In the genomic region with DNA sequence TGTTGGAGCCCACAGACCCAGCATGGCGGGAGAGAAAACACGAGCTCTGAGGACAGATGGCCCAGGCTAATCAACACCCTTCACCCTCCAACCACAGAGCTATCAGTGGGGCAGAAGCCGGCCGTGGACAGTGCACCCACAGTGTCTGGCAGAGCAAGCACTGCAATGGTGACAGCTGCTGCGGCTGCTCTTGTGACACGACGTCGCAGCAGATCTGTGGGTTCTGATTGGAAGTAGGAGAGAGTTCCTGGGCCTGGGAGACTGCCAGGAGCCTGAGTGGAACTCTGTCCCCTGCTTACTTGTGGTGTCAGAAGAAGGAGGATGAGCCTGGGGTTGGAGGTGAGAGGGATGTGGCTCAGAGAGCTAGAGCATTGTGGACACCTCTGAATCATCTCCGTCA, we compare ENCODE assay signal across 10 mouse cellular contexts.
DNase-seq lines count a peak whose midpoint lies in the region; ATAC-seq and TF ChIP-seq lines count a peak whose summit lies in the region.
"Had no signal": no experiment of that assay in that cellular context is flagged by ENCODE, and none has a peak within 500 bp of the region (broad histone marks: within the 10 kb centered on the region; RNA-seq: fewer than 3 reads in every experiment).

No protein-coding gene starts in this region.

- peak; percentile 18; the same call in 1 of the 2 replicates for ATAC-seq in lung, postnatal 0 days
- ATAC-seq: inflammation-experienced regulatory T-cells, adult 6 months had no signal

- H3K4me2 ChIP-seq in lung, postnatal 0 days (replicated peaks; ENCODE audit: low read depth, low read length), result no peak overlapping the region
- H3K4me2 ChIP-seq in myocyte (ENCODE audit: low read depth), result peak overlapping the region; percentile 43
- H3K4me2 ChIP-seq: heart, embryonic 11.5 days had no signal

- H3ac ChIP-seq in myocyte (ENCODE audit: control insufficient read depth, insufficient read length), result no peak overlapping the region

- TF ChIP-seq EP300 in lung, postnatal 0 days (IDR thresholded peaks at IDR 0.05), result no peak

- no peak for TF ChIP-seq POLR2A in myocyte (IDR thresholded peaks at IDR 0.05; ENCODE audit: insufficient read length, low read depth)

- H3K9me3 ChIP-seq in lung, postnatal 0 days (ENCODE audit: low read length), result no peaks in the 10 kb centered on the region

- no peak overlapping the region for H3K9ac ChIP-seq in lung, postnatal 0 days (replicated peaks; ENCODE audit: low read depth)

- H3K4me3 ChIP-seq in lung, postnatal 0 days (ENCODE audit: low read depth, low read length), result no peak overlapping the region
- no peak overlapping the region for H3K4me3 ChIP-seq in myocyte

- no peaks in the 10 kb centered on the region for H3K79me2 ChIP-seq in myocyte (ENCODE audit: control insufficient read depth, insufficient read depth)

- DNase-seq in heart, adult 11 months, result peak; percentile 79
- no peak for DNase-seq in heart, adult 9 months (ENCODE audit: low spot score in 2 of 2)
- peak; percentile 29 for DNase-seq in lung, postnatal 0 days (ENCODE audit: low spot score)
- no peak for DNase-seq in lung, postnatal 36 days
- peak; percentile 77 to 80 for DNase-seq in cerebellum, postnatal 10 days
- DNase-seq in right cerebral cortex, adult 18-20 months, result no peak
- DNase-seq in adrenal gland, postnatal 10 days, result no peak

- no peaks in the 10 kb centered on the region for H3K4me1 ChIP-seq in lung, postnatal 0 days (ENCODE audit: insufficient read depth, low read depth, low read length)

- peaks cover 6% of the 10 kb centered on the region; the same call in 1 of the 2 replicates for H3K36me3 ChIP-seq in lung, postnatal 0 days (ENCODE audit: insufficient read depth, low read length)
- H3K36me3 ChIP-seq in myocyte (ENCODE audit: control insufficient read depth, insufficient read depth), result peaks cover 1% of the 10 kb centered on the region

- no peak for TF ChIP-seq CTCF in lung, postnatal 0 days (IDR thresholded peaks at IDR 0.05)

- H3K27ac ChIP-seq in lung, postnatal 0 days (ENCODE audit: low read length), result 0 out of 2 replicates have a peak overlapping the region, but pooled peaks have one; percentile 26

- no peaks in the 10 kb centered on the region for H3K27me3 ChIP-seq in lung, postnatal 0 days (replicated peaks; ENCODE audit: insufficient read depth, low read length)
- no peaks in the 10 kb centered on the region for H3K27me3 ChIP-seq in myocyte (ENCODE audit: control insufficient read depth, insufficient read depth, insufficient read length)

- WGBS in lung, postnatal 0 days, result 68% methylated on average over 9 of the region's 9 CpGs

TF ChIP-seq in myocyte, 11 proteins besides CTCF, POLR2A, EP300 and RAD21:
- peak; percentile 54 to 98 (median 97) for TF ChIP-seq MYOD1 (IDR thresholded peaks at IDR 0.05; ENCODE audit: control insufficient read depth in 1 of 3, insufficient read length in 2 of 3, low read depth in 2 of 3)
- no peak for TF ChIP-seq POLR2AphosphoS2 (IDR thresholded peaks at IDR 0.05; ENCODE audit: insufficient read length, low read depth)
- TF ChIP-seq MYOG (IDR thresholded peaks at IDR 0.05; ENCODE audit: control insufficient read depth in 1 of 3, insufficient read depth in 1 of 3, insufficient read length in 2 of 3, low read depth in 2 of 3), result peak; percentile 95 to 100 (median 99)
- peak; percentile 96 for TF ChIP-seq TCF3 (IDR thresholded peaks at IDR 0.05; ENCODE audit: insufficient read length, low read depth)
- no peak for TF ChIP-seq CEBPB (IDR thresholded peaks at IDR 0.05; ENCODE audit: insufficient read depth, poor library complexity, severe bottlenecking)
- no peak for TF ChIP-seq MAX (IDR thresholded peaks at IDR 0.05; ENCODE audit: low read depth)
- no peak for TF ChIP-seq REST (IDR thresholded peaks at IDR 0.05; ENCODE audit: insufficient read depth, insufficient read length)
- peak; percentile 92 for TF ChIP-seq TCF12 (IDR thresholded peaks at IDR 0.05; ENCODE audit: insufficient read depth, poor library complexity, severe bottlenecking)
- no peak for TF ChIP-seq USF1 (IDR thresholded peaks at IDR 0.05; ENCODE audit: low read depth)
- TF ChIP-seq SRF (IDR thresholded peaks at IDR 0.05; ENCODE audit: control insufficient read depth, insufficient read length, low read depth), result peak; percentile 54
- TF ChIP-seq E2F4 (IDR thresholded peaks at IDR 0.05; ENCODE audit: insufficient read depth), result no peak

Comparison
In these comparisons a context has a peak if more than half of its experiments do, and no peak if none do; other contexts are left out.
1. DNase-seq: peak in heart, adult 11 months (single experiment), lung, postnatal 0 days (single experiment) and cerebellum, postnatal 10 days (2 of 2); none in heart, adult 9 months (0 of 2), lung, postnatal 36 days (single experiment), right cerebral cortex, adult 18-20 months (single experiment) and adrenal gland, postnatal 10 days (single experiment).